Mouse (Mus musculus): ENCODE results near the gene Gk5.

The Gk5 gene

DNA sequence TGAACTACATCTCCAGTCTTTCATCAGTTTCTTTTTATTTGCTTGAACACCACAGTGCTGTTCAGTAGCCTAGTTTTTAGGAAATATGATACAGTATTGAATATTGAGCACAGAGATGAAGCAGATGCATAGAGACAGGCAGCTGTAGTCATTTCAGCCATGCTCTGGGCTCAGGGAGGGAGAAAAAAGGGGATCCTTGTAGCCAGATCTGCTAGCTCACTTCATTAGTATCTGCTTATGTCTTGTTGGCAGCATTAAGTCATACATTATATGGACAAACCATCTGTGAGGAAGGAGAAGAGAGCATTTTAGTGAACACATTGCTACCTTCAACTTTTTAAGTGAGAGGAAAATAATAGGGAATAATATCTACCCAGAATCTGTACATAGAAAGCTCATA is 101.3 kb downstream of the Gk5 start:
- DNase-seq (ENCODE audit: extremely low spot score, low spot score), result no peak

DNA sequence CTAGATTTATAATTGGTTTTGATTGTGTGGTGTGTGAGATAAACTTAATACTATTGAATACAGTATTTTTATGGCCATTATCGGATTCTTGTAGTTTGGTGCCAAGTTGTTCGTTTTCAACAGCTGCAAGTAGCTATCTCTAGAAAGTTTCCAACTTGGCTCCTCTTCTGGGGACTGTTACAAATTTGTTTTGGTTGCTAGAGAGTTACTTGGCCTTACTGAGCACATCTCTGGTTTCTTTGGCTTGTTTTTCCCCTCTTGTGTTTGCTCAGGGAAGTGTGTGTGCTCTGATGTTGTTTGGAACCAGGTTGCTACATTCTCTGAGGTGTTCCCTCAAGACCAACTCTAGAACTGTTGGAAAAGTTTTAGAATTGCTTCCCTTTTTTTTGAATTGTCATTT is 104.1 kb downstream of the Gk5 start:
- DNase-seq (ENCODE audit: extremely low spot score, low spot score), result no peak

- DNase-seq (ENCODE audit: extremely low spot score, low spot score), result no peak
Measured at GRCm38 (mm10) chr9:96228285-96228684, 109.1 kb downstream of the Gk5 start.

GRCm38 (mm10) chr9:96230271-96230670 is 111.1 kb downstream of the Gk5 start:
- no peak for DNase-seq (ENCODE audit: extremely low spot score, low spot score)
